Mouse (Mus musculus): ENCODE data around the gene Gsg1.

Gene Gsg1

GRCm38 (mm10) chr6:135254153-135254552 is at the start of gene Gsg1:
Gsg1 (minus strand) TSS chr6:135254351.
- no peak for DNase-seq (ENCODE audit: low spot score in 2 of 2)

- no peak for DNase-seq (ENCODE audit: low spot score in 2 of 2)
These were observed 48.4 kb upstream of the Gsg1 start for GRCm38 (mm10) chr6:135302421-135303125.

GRCm38 (mm10) chr6:135300469-135300868 is 46.3 kb upstream of the Gsg1 start:
- no peak for DNase-seq (ENCODE audit: low spot score in 2 of 2)

GRCm38 (mm10) chr6:135299024-135299550 is 44.9 kb upstream of the Gsg1 start:
- no peak for DNase-seq (ENCODE audit: low spot score in 2 of 2)

- no peak for DNase-seq (ENCODE audit: low spot score in 2 of 2)
These were observed 43.4 kb upstream of the Gsg1 start for GRCm38 (mm10) chr6:135297570-135297969.

- peak in 1 of 2 experiments; percentile 64 for DNase-seq (ENCODE audit: low spot score in 2 of 2)
These were observed 42.1 kb upstream of the Gsg1 start for GRCm38 (mm10) chr6:135296267-135296666.

GRCm38 (mm10) chr6:135295082-135295861 is 41.1 kb upstream of the Gsg1 start:
- DNase-seq (ENCODE audit: low spot score in 2 of 2), result no peak

- DNase-seq (ENCODE audit: low spot score in 2 of 2), result no peak
These were observed 40.0 kb upstream of the Gsg1 start for GRCm38 (mm10) chr6:135294150-135294549.

- DNase-seq (ENCODE audit: low spot score in 2 of 2), result no peak
These were observed 38.2 kb upstream of the Gsg1 start for GRCm38 (mm10) chr6:135292391-135292790.

- no peak for DNase-seq (ENCODE audit: low spot score in 2 of 2)
These were observed 25.7 kb upstream of the Gsg1 start for GRCm38 (mm10) chr6:135279856-135280255.

GRCm38 (mm10) chr6:135279286-135279685 is 25.1 kb upstream of the Gsg1 start:
- no peak for DNase-seq (ENCODE audit: low spot score in 2 of 2)

- DNase-seq (ENCODE audit: low spot score in 2 of 2), result no peak
These were observed 24.2 kb upstream of the Gsg1 start for GRCm38 (mm10) chr6:135278302-135278701.

- no peak for DNase-seq (ENCODE audit: low spot score in 2 of 2)
These were observed 22.5 kb upstream of the Gsg1 start for GRCm38 (mm10) chr6:135276474-135277295.

- DNase-seq (ENCODE audit: low spot score in 2 of 2), result no peak
These were observed 21.1 kb upstream of the Gsg1 start for GRCm38 (mm10) chr6:135275231-135275630.

GRCm38 (mm10) chr6:135273066-135273465 is 18.9 kb upstream of the Gsg1 start:
- no peak for DNase-seq (ENCODE audit: low spot score in 2 of 2)

- DNase-seq (ENCODE audit: low spot score in 2 of 2), result no peak
These were observed 17.6 kb upstream of the Gsg1 start for GRCm38 (mm10) chr6:135271761-135272160.

GRCm38 (mm10) chr6:135269626-135270025 is 15.5 kb upstream of the Gsg1 start:
- DNase-seq (ENCODE audit: low spot score in 2 of 2), result no peak

- no peak for DNase-seq (ENCODE audit: low spot score in 2 of 2)
These were observed 14.2 kb upstream of the Gsg1 start for GRCm38 (mm10) chr6:135268392-135268791.

GRCm38 (mm10) chr6:135267221-135267620 is 13.1 kb upstream of the Gsg1 start:
- DNase-seq (ENCODE audit: low spot score in 2 of 2), result no peak

- no peak for DNase-seq (ENCODE audit: low spot score in 2 of 2)
These were observed 11.9 kb upstream of the Gsg1 start for GRCm38 (mm10) chr6:135266056-135266455.

- no peak for DNase-seq (ENCODE audit: low spot score in 2 of 2)
These were observed 10.0 kb upstream of the Gsg1 start for GRCm38 (mm10) chr6:135264136-135264535.

GRCm38 (mm10) chr6:135262565-135262964 is 8.4 kb upstream of the Gsg1 start:
- DNase-seq (ENCODE audit: low spot score in 2 of 2), result no peak

All from spleen, postnatal 10 days (tissue).